Mouse (Mus musculus) liver, embryonic 14.5 days (tissue): Measurements from ENCODE around the gene Lca5. TPM values are rescaled to one million over a fixed set of nuclear protein-coding genes. Genes with fewer than 3 reads are reported as not detected.

Experiments
- ATAC-seq: fragments of 200-750 bp; cut with Nextera tagmentation; 2 replicates; pipeline ENCODE4 v1.8.0; 2017; ENCODE audit warnings: moderate number of reproducible peaks, mild to moderate bottlenecking, moderate library complexity; ENCODE audit not compliant: insufficient read depth
- DNase-seq, 3 experiments: peaks; one replicate each; pipeline ENCODE4 v3.0.0-alpha.2; 2012 to 2013; ENCODE audit warnings: low read depth in 3 of 3, low spot score in 3 of 3
- H3K27ac ChIP-seq: fragments of 300-500 bp; sonication (generic); 2 replicates; pipeline ENCODE4 v1.5.1; 2014; ENCODE audit warnings: moderate library complexity, mild to moderate bottlenecking, control low read depth, inconsistent platforms
- H3K27me3 ChIP-seq: fragments of 300-500 bp; sonication (generic); 2 replicates; pipeline ENCODE4 v1.6.1; 2014; ENCODE audit warnings: mild to moderate bottlenecking, low read length, moderate library complexity; ENCODE audit not compliant: control insufficient read depth, insufficient read depth
- H3K36me3 ChIP-seq: fragments of 300-500 bp; sonication (generic); replicated peaks from 2 replicates; pipeline ENCODE4 v1.6.1; 2014; ENCODE audit warnings: low read depth; ENCODE audit not compliant: control insufficient read depth, insufficient read depth
- H3K4me1 ChIP-seq, 2 experiments: fragments of 200-500 bp in 1 of 2; fragments of 300-500 bp in 1 of 2; sonication (generic) in 1 of 2; replicated peaks; 2 replicates each; pipeline ENCODE4 v1.6.1; 2012 to 2014; ENCODE audit warnings: antibody characterized with exemption in 1 of 2, inconsistent platforms in 1 of 2, low read length in 1 of 2; ENCODE audit not compliant: control insufficient read depth in 2 of 2, insufficient read depth in 2 of 2
- H3K4me2 ChIP-seq: fragments of 300-500 bp; sonication (generic); 2 replicates; pipeline ENCODE4 v1.6.1; 2014; ENCODE audit warnings: low read depth, mild to moderate bottlenecking, control low read depth, moderate library complexity
- H3K4me3 ChIP-seq, 2 experiments: fragments of 200-500 bp in 1 of 2; fragments of 300-500 bp in 1 of 2; sonication (generic) in 1 of 2; 2 replicates each; pipeline ENCODE4 v1.5.1; 2012 to 2014; ENCODE audit warnings: low read depth in 2 of 2, low read length in 2 of 2, mild to moderate bottlenecking in 2 of 2, control low read depth in 1 of 2, inconsistent platforms in 1 of 2, moderate library complexity in 1 of 2; ENCODE audit not compliant: insufficient read depth in 1 of 2
- H3K9ac ChIP-seq: fragments of 300-500 bp; sonication (generic); replicated peaks from 2 replicates; pipeline ENCODE4 v1.6.1; 2014; ENCODE audit warnings: mild to moderate bottlenecking, control low read depth, moderate library complexity
- H3K9me3 ChIP-seq: fragments of 300-500 bp; sonication (generic); 2 replicates; pipeline ENCODE4 v1.6.1; 2016; ENCODE audit warnings: low read length, mixed read lengths; ENCODE audit not compliant: control insufficient read depth
- CTCF ChIP-seq: IDR thresholded peaks from 2 replicates; pipeline ENCODE4 v1.5.1; 2016; ENCODE audit warnings: antibody characterized with exemption, low read depth, control low read depth
- EP300 ChIP-seq: IDR thresholded peaks from 2 replicates; pipeline ENCODE4 v1.6.1; 2016; ENCODE audit warnings: antibody characterized with exemption, low read depth
- WGBS: fragments of 180-500 bp; shearing (Covaris S2); extraction: QIAGEN DNeasy Blood & Tissue Kit; methylation state at CpG from one replicate; pipeline ENCODE4 v1.1.7; 2014; ENCODE audit not compliant: insufficient replicate concordance; 5-methylcytosine and 5-hydroxymethylcytosine counted together
- polyA plus RNA-seq, 2 experiments: library from polyadenylated mRNA; depleted of rRNA in 1 of 2; stranded (reverse) in 1 of 2; unstranded in 1 of 2; fragments of >200 nt; fragmentation: Nextera tagmentation in 1 of 2; extraction: Ambion mirVana in 1 of 2; gene quantifications; 2 replicates each; pipeline versions ENCODE4 v1.2.1 to v1.2.3; 2012 to 2014

Gene Lca5
- polyA plus RNA-seq, 2 experiments = 0.59 to 1.6 TPM

- H3K27me3 ChIP-seq = no peaks in the 10 kb centered on the region
- TF ChIP-seq EP300 = no peak
- TF ChIP-seq CTCF = no peak
- no peak overlapping the region for H3K9ac ChIP-seq
- DNase-seq (no peak), ATAC-seq (no peak)
- no peak overlapping the region for H3K27ac ChIP-seq
- no peaks in the 10 kb centered on the region for H3K9me3 ChIP-seq
- no peak overlapping the region for H3K4me2 ChIP-seq
- 60% methylated on average over 11 of the region's 11 CpGs for WGBS
- no peaks in the 10 kb centered on the region for H3K4me1 ChIP-seq
- H3K36me3 ChIP-seq = no peaks in the 10 kb centered on the region
- no peak overlapping the region for H3K4me3 ChIP-seq
Measured at GRCm38 (mm10) chr9:83391996-83392395, 48.9 kb downstream of the Lca5 start.

- no peaks in the 10 kb centered on the region for H3K27me3 ChIP-seq
- no peak for DNase-seq
- WGBS = 74% methylated on average over 9 of the region's 9 CpGs
- no peak overlapping the region for H3K4me3 ChIP-seq
- H3K9me3 ChIP-seq = no peaks in the 10 kb centered on the region
- no peak overlapping the region for H3K9ac ChIP-seq
- no peak for ATAC-seq
- no peak overlapping the region for H3K27ac ChIP-seq
- H3K36me3 ChIP-seq = no peaks in the 10 kb centered on the region
- H3K4me2 ChIP-seq = no peak overlapping the region
- no peak for TF ChIP-seq CTCF
- no peak for TF ChIP-seq EP300
- H3K4me1 ChIP-seq = no peaks in the 10 kb centered on the region
Measured at GRCm38 (mm10) chr9:83389570-83389969, 51.4 kb downstream of the Lca5 start.

- no peak overlapping the region for H3K9ac ChIP-seq
- no peak overlapping the region for H3K4me3 ChIP-seq
- no peak overlapping the region for H3K4me2 ChIP-seq
- TF ChIP-seq EP300 (no peak), CTCF (no peak)
- no peaks in the 10 kb centered on the region for H3K27me3 ChIP-seq
- H3K9me3 ChIP-seq = no peaks in the 10 kb centered on the region
- DNase-seq = no peak
- WGBS = 59% methylated on average over 5 of the region's 5 CpGs
- H3K36me3 ChIP-seq = no peaks in the 10 kb centered on the region
- H3K27ac ChIP-seq = no peak overlapping the region
- no peak for ATAC-seq
- no peaks in the 10 kb centered on the region for H3K4me1 ChIP-seq
Measured at GRCm38 (mm10) chr9:83386264-83386855, 54.6 kb downstream of the Lca5 start.

- no peaks in the 10 kb centered on the region for H3K36me3 ChIP-seq
- DNase-seq (no peak), ATAC-seq (no peak)
- no peak overlapping the region for H3K9ac ChIP-seq
- H3K4me3 ChIP-seq = no peak overlapping the region
- no peak overlapping the region for H3K27ac ChIP-seq
- no peaks in the 10 kb centered on the region for H3K9me3 ChIP-seq
- 52% methylated on average over 6 of the region's 6 CpGs for WGBS
- H3K4me1 ChIP-seq = no peaks in the 10 kb centered on the region
- H3K27me3 ChIP-seq = no peaks in the 10 kb centered on the region
- no peak overlapping the region for H3K4me2 ChIP-seq
- TF ChIP-seq EP300 (no peak), CTCF (no peak)
Measured at GRCm38 (mm10) chr9:83385301-83385700, 55.6 kb downstream of the Lca5 start.

GRCm38 (mm10) chr9:83383235-83383634 is 57.7 kb downstream of the Lca5 start:
- H3K36me3 ChIP-seq = no peaks in the 10 kb centered on the region
- H3K4me1 ChIP-seq = no peaks in the 10 kb centered on the region
- H3K9me3 ChIP-seq = no peaks in the 10 kb centered on the region
- 54% methylated on average over 3 of the region's 3 CpGs for WGBS
- no peak overlapping the region for H3K4me2 ChIP-seq
- no peak for ATAC-seq
- H3K27me3 ChIP-seq = no peaks in the 10 kb centered on the region
- no peak overlapping the region for H3K27ac ChIP-seq
- DNase-seq = no peak
- no peak overlapping the region for H3K9ac ChIP-seq
- no peak overlapping the region for H3K4me3 ChIP-seq
- TF ChIP-seq CTCF (no peak), EP300 (no peak)
